Mouse (Mus musculus): Measurements from ENCODE around the gene Specc1. TPM values are rescaled to one million over a fixed set of nuclear protein-coding genes. Genes with fewer than 3 reads are reported as not detected.

The Specc1 gene
- polyA plus RNA-seq, 1 experiment from 2014 or later: 12.0 TPM

DNA sequence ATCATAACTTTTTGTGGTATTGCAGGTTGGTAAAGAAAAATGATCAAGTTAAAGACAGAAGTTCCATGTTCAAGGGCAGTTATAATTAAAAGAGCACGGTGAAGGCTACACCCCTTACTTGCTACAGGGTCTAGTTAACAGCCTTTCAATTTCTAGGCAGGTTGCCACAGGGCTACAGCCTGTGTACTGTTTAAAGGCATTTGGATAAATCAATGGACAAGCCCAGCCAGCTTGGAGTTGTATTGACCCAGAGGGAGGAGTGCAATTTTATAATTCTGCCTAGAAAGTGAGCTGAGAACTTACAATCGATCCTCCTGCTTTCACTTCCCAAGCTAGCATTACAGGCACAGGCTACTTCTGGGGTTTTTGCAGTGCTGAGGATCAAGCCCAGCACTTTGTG lies 123.9 kb downstream of the Specc1 start:
- Histone ChIP-seq H3K9me3 (no peaks in the 10 kb centered on the region), H3K4me2 (no peak overlapping the region), H3K27ac (no peak overlapping the region), H3K27me3 (no peaks in the 10 kb centered on the region), H3K36me3 (no peaks in the 10 kb centered on the region), H3K4me3 (no peak overlapping the region), H3K4me1 (peaks cover 5% of the 10 kb centered on the region), H3K9ac (no peak overlapping the region)
- 75% methylated on average over 2 of the region's 2 CpGs for WGBS
- no peak for ATAC-seq (ENCODE audit: borderline replicate concordance, extremely low read depth, low FRiP score, low TSS enrichment)

DNA sequence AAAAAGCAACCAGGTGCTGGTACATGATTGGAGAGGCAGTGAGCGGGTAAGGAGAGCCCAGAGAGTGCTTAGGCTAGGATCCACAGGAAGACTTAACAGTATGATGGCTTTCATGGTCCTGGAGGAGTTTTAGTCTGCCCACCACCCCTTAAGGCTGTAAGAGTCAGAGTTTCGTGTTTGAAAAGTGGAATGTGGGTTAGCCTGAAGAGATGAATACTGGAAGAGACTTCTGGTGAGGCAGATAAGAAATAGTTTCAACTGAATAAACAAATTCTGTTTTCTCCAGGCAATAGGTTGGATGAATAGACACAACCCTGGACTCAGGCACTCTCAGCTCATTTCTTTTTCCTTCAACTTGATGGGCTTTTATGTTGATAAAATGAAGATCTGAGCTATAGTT lies 130.1 kb downstream of the Specc1 start:
- no peak overlapping the region for H3K27ac ChIP-seq
- ATAC-seq (ENCODE audit: borderline replicate concordance, extremely low read depth, low FRiP score, low TSS enrichment): no peak
- no peak overlapping the region for H3K4me3 ChIP-seq
- H3K4me1 ChIP-seq: peaks cover 4% of the 10 kb centered on the region; the same call in 1 of the 2 replicates
- 73% methylated on average over 2 of the region's 2 CpGs for WGBS
- no peaks in the 10 kb centered on the region for H3K36me3 ChIP-seq
- no peaks in the 10 kb centered on the region for H3K9me3 ChIP-seq
- H3K27me3 ChIP-seq: no peaks in the 10 kb centered on the region
- H3K4me2 ChIP-seq: no peak overlapping the region
- H3K9ac ChIP-seq: no peak overlapping the region

DNA sequence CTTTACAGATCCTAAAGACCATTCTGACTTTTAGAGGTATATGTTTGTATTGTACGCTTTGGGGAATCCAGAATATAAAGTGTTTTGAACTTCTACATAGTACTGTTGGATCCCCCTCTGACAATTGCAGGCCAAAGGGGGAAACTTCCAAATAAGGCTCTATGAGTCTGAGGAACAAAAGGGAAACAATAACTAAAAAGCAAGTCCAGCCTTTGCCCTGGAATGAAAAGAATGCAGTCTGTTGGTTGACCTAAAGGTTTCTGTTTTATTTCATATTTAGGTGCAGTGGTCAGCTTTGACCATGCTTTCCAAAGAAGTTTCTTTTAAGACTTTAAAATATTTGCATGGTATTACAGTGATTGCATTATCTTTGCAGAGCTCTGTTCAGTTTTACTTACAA lies 130.5 kb downstream of the Specc1 start:
- Histone ChIP-seq H3K9ac (no peak overlapping the region), H3K27ac (no peak overlapping the region), H3K36me3 (no peaks in the 10 kb centered on the region), H3K9me3 (no peaks in the 10 kb centered on the region), H3K4me2 (no peak overlapping the region), H3K4me1 (peaks cover 4% of the 10 kb centered on the region; the same call in 1 of the 2 replicates), H3K4me3 (no peak overlapping the region), H3K27me3 (no peaks in the 10 kb centered on the region)
- WGBS: 73% methylated on average over 1 of the region's 1 CpGs
- ATAC-seq (ENCODE audit: borderline replicate concordance, extremely low read depth, low FRiP score, low TSS enrichment): no peak

DNA sequence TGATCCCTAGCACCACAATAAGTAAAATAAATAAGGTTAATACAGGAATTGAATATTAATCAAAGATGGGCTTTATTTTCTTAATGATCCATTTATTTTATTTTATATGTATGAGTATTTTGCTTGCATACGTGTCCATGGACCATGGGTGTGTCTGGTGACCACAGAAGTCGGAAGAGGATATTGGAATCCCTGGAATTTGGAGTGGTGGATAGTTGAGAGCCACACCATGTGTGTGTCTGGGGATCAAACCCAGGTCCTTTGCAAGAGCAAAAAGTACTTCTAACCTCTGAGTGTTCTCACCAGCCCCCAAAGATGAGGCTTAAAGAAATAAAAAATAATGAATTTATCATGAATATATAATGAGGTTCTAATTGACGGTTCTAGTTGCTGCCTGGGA lies 132.1 kb downstream of the Specc1 start:
- Histone ChIP-seq H3K4me2 (no peak overlapping the region), H3K36me3 (no peaks in the 10 kb centered on the region), H3K27me3 (no peaks in the 10 kb centered on the region), H3K4me3 (no peak overlapping the region), H3K9ac (no peak overlapping the region), H3K27ac (no peak overlapping the region), H3K4me1 (peaks cover 4% of the 10 kb centered on the region; the same call in 1 of the 2 replicates), H3K9me3 (no peaks in the 10 kb centered on the region)
- no peak for ATAC-seq (ENCODE audit: borderline replicate concordance, extremely low read depth, low FRiP score, low TSS enrichment)
- WGBS: 64% methylated on average over 3 of the region's 3 CpGs

DNA sequence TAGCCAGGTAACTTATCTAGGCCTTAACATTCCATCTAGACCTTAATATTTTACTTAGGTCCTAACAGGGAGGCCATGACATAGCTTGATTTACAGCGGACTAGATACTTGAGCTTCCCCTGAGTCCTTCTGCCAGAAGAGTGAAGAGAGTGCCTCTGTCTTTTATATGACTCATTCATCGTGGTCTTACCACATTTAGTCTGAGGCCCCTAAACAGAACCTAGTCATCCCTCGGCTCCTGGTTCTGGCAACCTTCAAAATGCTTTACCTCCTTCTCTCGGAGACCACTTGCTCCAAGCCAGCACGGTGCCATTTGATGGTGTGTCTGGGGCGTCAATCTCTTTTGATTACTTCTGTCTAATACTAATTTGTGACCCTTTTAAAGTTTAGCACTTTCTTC lies 133.8 kb downstream of the Specc1 start:
- WGBS: 82% methylated on average over 6 of the region's 6 CpGs
- Histone ChIP-seq H3K9me3 (no peaks in the 10 kb centered on the region), H3K4me1 (peaks cover 8% of the 10 kb centered on the region), H3K4me2 (no peak overlapping the region), H3K27me3 (no peaks in the 10 kb centered on the region), H3K4me3 (no peak overlapping the region), H3K27ac (no peak overlapping the region), H3K9ac (no peak overlapping the region), H3K36me3 (no peaks in the 10 kb centered on the region)
- ATAC-seq (ENCODE audit: borderline replicate concordance, extremely low read depth, low FRiP score, low TSS enrichment): no peak

DNA sequence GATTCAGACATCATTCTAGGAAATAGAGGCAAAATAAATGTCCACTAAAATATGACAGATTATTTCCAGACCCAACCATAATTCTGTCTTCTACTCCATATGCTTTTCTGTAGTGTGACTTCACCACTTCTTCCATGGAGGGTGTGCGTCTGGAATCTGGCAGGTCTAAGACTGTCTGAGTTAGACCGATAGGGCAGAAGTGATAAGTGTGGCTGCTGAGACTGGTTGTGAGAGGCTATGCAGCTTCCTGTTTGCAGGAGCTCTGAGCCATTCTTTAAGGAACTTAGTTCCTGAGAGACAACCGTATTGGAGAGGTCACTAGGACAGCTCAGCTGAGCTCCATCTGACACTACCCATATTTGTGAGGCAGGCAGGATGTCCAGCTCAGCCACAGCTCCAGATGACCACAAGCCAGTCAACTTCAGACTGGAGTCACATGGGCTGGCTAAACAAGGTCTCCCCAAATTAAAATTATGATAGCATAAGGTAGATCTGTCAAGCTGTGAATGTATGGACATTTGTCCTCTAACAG lies 146.9 kb downstream of the Specc1 start:
- H3K4me1 ChIP-seq: no peaks in the 10 kb centered on the region
- no peaks in the 10 kb centered on the region for H3K36me3 ChIP-seq
- no peak overlapping the region for H3K4me3 ChIP-seq
- no peak overlapping the region for H3K27ac ChIP-seq
- 41% methylated on average over 3 of the region's 3 CpGs for WGBS
- H3K9ac ChIP-seq: no peak overlapping the region
- H3K4me2 ChIP-seq: no peak overlapping the region
- no peaks in the 10 kb centered on the region for H3K9me3 ChIP-seq
- no peaks in the 10 kb centered on the region for H3K27me3 ChIP-seq
- ATAC-seq (ENCODE audit: borderline replicate concordance, extremely low read depth, low FRiP score, low TSS enrichment): no peak

DNA sequence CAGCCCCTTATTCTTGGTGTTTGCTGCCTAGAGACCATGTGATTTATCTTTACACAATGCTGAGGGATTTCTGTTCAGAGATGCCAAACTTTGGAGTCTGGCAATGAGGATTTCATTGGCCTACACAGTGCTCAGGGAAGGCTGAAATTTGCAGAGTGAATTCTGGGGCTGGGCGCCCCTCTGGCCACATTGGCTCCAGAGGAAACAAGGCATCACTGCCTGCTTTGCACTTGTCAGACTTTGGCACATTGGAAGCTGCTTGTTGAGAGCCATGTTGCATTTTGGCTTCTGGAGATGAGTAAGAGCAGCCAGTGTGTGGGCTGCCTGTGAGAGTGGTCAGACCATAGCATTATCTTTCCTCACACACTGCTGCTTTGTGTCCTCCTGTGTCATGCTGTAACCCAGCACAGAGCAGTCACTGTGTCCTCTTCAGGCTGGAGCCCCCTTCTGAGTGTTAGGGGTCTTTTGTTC lies 149.9 kb downstream of the Specc1 start:
- Histone ChIP-seq H3K36me3 (no peaks in the 10 kb centered on the region), H3K27me3 (no peaks in the 10 kb centered on the region), H3K4me3 (no peak overlapping the region), H3K4me1 (no peaks in the 10 kb centered on the region), H3K9me3 (no peaks in the 10 kb centered on the region), H3K9ac (no peak overlapping the region), H3K27ac (no peak overlapping the region), H3K4me2 (no peak overlapping the region)
- ATAC-seq (ENCODE audit: borderline replicate concordance, extremely low read depth, low FRiP score, low TSS enrichment): no peak
- 83% methylated on average over 1 of the region's 1 CpGs for WGBS

DNA sequence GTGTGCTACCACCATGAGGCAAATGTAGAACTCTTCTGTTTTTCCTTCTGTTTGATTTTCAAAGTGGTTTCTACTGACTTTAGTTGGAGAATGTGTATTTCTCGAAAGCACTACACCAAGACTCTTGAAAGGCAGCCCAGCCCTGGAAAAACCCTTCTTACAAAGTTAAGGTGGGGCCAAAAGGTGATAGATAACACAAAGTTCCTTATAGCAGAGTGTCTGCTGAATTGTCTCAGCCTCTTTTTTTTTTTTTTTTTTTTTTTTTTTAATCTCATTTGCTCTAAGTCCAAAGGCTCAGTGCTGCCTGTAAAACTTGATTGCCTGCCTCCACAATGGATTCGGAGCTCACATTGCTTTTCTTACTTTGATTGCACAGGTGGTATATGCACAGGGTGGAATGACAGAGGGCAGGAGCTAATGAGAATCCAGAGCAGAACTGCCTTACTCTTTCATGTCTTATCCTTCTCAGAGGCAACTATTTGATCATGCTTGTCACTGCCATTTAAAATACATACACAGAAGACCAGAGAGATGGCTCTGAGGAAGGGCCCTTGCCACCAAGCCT lies 150.8 kb downstream of the Specc1 start:
- no peaks in the 10 kb centered on the region for H3K9me3 ChIP-seq
- no peaks in the 10 kb centered on the region for H3K27me3 ChIP-seq
- no peak overlapping the region for H3K27ac ChIP-seq
- WGBS: 66% methylated on average over 2 of the region's 2 CpGs
- no peak overlapping the region for H3K4me3 ChIP-seq
- ATAC-seq (ENCODE audit: borderline replicate concordance, extremely low read depth, low FRiP score, low TSS enrichment): no peak
- no peaks in the 10 kb centered on the region for H3K36me3 ChIP-seq
- H3K4me2 ChIP-seq: no peak overlapping the region
- H3K9ac ChIP-seq: no peak overlapping the region
- no peaks in the 10 kb centered on the region for H3K4me1 ChIP-seq

DNA sequence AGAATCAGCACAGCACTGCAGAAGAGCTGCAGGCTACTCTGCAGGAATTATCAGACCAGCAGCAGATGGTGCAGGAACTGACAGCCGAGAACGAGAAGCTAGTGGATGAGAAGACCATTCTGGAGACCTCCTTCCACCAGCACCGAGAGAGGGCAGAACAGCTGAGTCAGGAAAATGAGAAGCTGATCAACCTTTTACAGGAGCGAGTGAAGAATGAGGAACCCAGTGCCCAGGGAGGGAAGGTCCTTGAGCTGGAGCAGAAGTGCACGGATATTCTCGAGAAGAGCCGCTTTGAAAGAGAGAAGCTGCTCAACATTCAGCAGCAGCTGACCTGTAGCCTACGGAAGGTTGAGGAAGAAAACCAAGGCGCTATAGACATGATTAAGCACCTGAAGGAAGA lies 162.0 kb downstream of the Specc1 start:
- no peak overlapping the region for H3K4me3 ChIP-seq
- no peaks in the 10 kb centered on the region for H3K27me3 ChIP-seq
- H3K9me3 ChIP-seq: no peaks in the 10 kb centered on the region
- no peak overlapping the region for H3K9ac ChIP-seq
- ATAC-seq (ENCODE audit: borderline replicate concordance, extremely low read depth, low FRiP score, low TSS enrichment): no peak
- no peaks in the 10 kb centered on the region for H3K36me3 ChIP-seq
- 85% methylated on average over 9 of the region's 9 CpGs for WGBS
- H3K4me2 ChIP-seq: no peak overlapping the region
- peaks cover 7% of the 10 kb centered on the region for H3K4me1 ChIP-seq
- no peak overlapping the region for H3K27ac ChIP-seq

DNA sequence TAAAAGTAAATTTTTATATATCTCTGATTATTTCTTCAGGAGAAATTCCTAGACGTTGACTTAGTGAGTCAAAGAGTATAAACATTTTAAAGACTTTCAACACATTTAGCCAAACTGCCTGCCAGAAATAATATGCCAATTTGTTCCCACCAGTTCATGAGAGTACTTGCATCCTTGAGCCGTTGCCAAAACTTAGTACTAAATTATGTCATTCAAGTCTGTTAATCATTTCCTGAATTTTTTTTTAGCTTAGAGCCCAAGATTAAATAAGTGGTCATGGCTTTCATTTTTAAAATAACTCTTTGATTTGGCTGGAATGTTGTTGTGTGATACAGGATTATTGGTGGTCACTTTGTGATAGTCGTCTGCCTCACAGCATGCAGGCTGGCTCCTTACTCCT lies 163.3 kb downstream of the Specc1 start:
- H3K36me3 ChIP-seq: no peaks in the 10 kb centered on the region

DNA sequence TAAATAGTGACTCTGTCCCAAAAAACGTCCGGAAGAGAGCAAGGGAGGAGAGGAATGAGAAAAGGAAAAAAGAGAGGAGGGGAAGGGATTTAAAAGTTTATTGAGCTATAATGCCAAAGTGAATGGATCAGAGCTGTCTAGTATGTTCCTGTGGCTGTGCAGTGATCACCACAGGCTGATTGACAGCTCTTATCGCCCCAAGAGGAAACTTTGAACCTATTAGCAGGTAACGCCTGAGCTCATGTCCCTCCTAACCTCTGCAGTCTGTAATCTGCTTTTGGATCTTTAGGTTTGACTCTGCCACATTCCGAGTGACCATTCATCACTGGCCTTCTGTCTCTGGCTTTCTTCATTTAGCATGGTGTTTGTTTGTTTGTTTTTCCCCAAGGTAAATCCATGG lies 164.8 kb downstream of the Specc1 start:
- Histone ChIP-seq H3K9me3 (no peaks in the 10 kb centered on the region), H3K4me3 (no peak overlapping the region), H3K4me2 (no peak overlapping the region), H3K27me3 (no peaks in the 10 kb centered on the region), H3K36me3 (no peaks in the 10 kb centered on the region), H3K4me1 (peaks cover 7% of the 10 kb centered on the region), H3K27ac (no peak overlapping the region), H3K9ac (no peak overlapping the region)
- ATAC-seq (ENCODE audit: borderline replicate concordance, extremely low read depth, low FRiP score, low TSS enrichment): no peak
- 73% methylated on average over 5 of the region's 5 CpGs for WGBS

More for the DNA sequence above, 163.3 kb downstream of the Specc1 start:
- Histone ChIP-seq H3K9me3 (no peaks in the 10 kb centered on the region), H3K4me2 (no peak overlapping the region), H3K4me1 (peaks cover 7% of the 10 kb centered on the region), H3K4me3 (no peak overlapping the region), H3K9ac (no peak overlapping the region), H3K27me3 (no peaks in the 10 kb centered on the region), H3K27ac (peak overlapping the region; percentile 35; the same call in 1 of the 2 replicates)
- WGBS: 16% methylated on average over 3 of the region's 3 CpGs
- no peak for ATAC-seq (ENCODE audit: borderline replicate concordance, extremely low read depth, low FRiP score, low TSS enrichment)

DNA sequence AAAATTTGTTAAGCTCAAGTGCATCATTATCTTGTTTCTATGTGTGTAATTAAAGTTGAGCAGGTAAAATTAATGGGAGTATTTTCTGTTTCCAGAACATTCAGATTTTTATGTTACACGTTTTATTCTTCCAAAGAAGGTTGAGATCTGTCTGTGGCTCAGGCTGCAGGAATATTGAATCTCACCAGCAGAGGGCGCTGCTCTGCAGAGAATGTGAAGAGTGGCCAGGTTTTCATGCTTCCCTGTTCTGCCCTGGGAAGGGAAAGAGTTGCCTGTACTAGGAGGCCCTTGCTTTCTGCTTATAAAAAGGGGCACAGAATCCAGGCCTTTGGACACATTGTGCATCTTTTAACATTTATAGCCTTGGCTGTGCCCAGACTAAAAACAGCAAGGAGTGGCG lies 171.1 kb downstream of the Specc1 start:
- Histone ChIP-seq H3K9me3 (no peaks in the 10 kb centered on the region), H3K4me3 (no peak overlapping the region), H3K27ac (no peak overlapping the region), H3K9ac (no peak overlapping the region), H3K27me3 (no peaks in the 10 kb centered on the region), H3K4me2 (no peak overlapping the region), H3K4me1 (no peaks in the 10 kb centered on the region), H3K36me3 (no peaks in the 10 kb centered on the region; the same call in 1 of the 2 replicates)
- WGBS: 37% methylated on average over 3 of the region's 3 CpGs
- no peak for ATAC-seq (ENCODE audit: borderline replicate concordance, extremely low read depth, low FRiP score, low TSS enrichment)

DNA sequence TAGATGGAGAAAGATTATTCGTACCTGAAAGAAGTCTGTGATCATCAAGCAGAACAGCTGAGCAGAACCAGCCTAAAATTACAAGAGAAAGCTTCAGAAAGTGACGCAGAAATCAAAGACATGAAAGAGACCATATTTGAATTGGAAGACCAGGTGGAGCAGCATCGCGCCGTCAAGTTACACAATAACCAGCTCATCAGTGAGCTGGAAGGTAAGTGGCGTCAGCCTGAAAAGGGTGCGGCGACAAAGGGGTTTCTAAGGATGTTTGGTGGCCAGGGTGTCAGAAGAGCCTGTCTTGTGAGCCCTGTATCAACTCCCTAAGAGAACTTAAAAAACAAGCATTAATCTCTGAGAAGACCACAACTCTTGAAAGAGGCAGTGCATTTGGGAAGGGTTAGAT lies 171.6 kb downstream of the Specc1 start:
- ATAC-seq (ENCODE audit: borderline replicate concordance, extremely low read depth, low FRiP score, low TSS enrichment): no peak
- no peak overlapping the region for H3K27ac ChIP-seq
- H3K27me3 ChIP-seq: no peaks in the 10 kb centered on the region
- H3K9ac ChIP-seq: no peak overlapping the region
- no peak overlapping the region for H3K4me3 ChIP-seq
- H3K4me1 ChIP-seq: no peaks in the 10 kb centered on the region
- no peaks in the 10 kb centered on the region for H3K9me3 ChIP-seq
- 82% methylated on average over 8 of the region's 8 CpGs for WGBS
- no peaks in the 10 kb centered on the region; the same call in 1 of the 2 replicates for H3K36me3 ChIP-seq
- no peak overlapping the region for H3K4me2 ChIP-seq
